In genomic region chr2:38931851-38932667, GRCm38 (mm10) we compare ENCODE assay signal across 8 mouse cellular contexts. TPM values are rescaled to one million over a fixed set of nuclear protein-coding genes. Genes with fewer than 3 reads are reported as not detected.
A peak's percentile ranks its signal among the peaks of the same experiment; 100 is the strongest.
DNase-seq lines count a peak whose midpoint lies in the region; ATAC-seq and TF ChIP-seq lines count a peak whose summit lies in the region.

Gene Olfml2a (plus strand): TSS chr2:38931978.

- H3K27me3 ChIP-seq in erythroblast, embryonic 14.5 days (ENCODE audit: control insufficient read depth): peaks cover 47% of the 10 kb centered on the region
- H3K27me3 ChIP-seq in heart, embryonic 15.5 days: peaks cover 5% of the 10 kb centered on the region; the same call in 1 of the 2 replicates
- no peaks in the 10 kb centered on the region for H3K27me3 ChIP-seq in kidney, postnatal 0 days (ENCODE audit: insufficient read depth, low read length)
- no peaks in the 10 kb centered on the region; the same call in 1 of the 2 replicates for H3K27me3 ChIP-seq in liver, embryonic 16.5 days (ENCODE audit: control insufficient read depth, insufficient read depth, low read depth, low read length)
- H3K27me3 ChIP-seq in neural tube, embryonic 12.5 days (replicated peaks): no peaks in the 10 kb centered on the region
- H3K27me3 ChIP-seq in stomach, postnatal 0 days (ENCODE audit: control insufficient read depth, insufficient read depth, low read length): no peaks in the 10 kb centered on the region

- H3K9me3 ChIP-seq in erythroblast, embryonic 14.5 days (ENCODE audit: control insufficient read depth, low read length): no peaks in the 10 kb centered on the region
- H3K9me3 ChIP-seq in heart, embryonic 15.5 days (replicated peaks): no peaks in the 10 kb centered on the region
- H3K9me3 ChIP-seq in kidney, postnatal 0 days (replicated peaks; ENCODE audit: low read length): no peaks in the 10 kb centered on the region
- H3K9me3 ChIP-seq in liver, embryonic 16.5 days (replicated peaks; ENCODE audit: control insufficient read depth, low read length): no peaks in the 10 kb centered on the region
- no peaks in the 10 kb centered on the region for H3K9me3 ChIP-seq in neural tube, embryonic 12.5 days
- H3K9me3 ChIP-seq in stomach, postnatal 0 days (ENCODE audit: control insufficient read depth, low read length): no peaks in the 10 kb centered on the region

- peak within 1 kb of the TSS; percentile 52 for H3K4me3 ChIP-seq in erythroblast, embryonic 14.5 days (replicated peaks)
- peak within 1 kb of the TSS; percentile 53 for H3K4me3 ChIP-seq in heart, embryonic 15.5 days
- peak within 1 kb of the TSS; percentile 34 for H3K4me3 ChIP-seq in kidney, postnatal 0 days (replicated peaks; ENCODE audit: low read depth, low read length)
- peak within 1 kb of the TSS; percentile 54 for H3K4me3 ChIP-seq in liver, embryonic 16.5 days (ENCODE audit: low read depth, low read length)
- H3K4me3 ChIP-seq in neural tube, embryonic 12.5 days: peak within 1 kb of the TSS; percentile 44
- peak within 1 kb of the TSS; percentile 43 for H3K4me3 ChIP-seq in stomach, postnatal 0 days (ENCODE audit: low read depth, low read length)

- peak within 1 kb of the TSS; percentile 92 for H3K4me2 ChIP-seq in heart, embryonic 15.5 days
- H3K4me2 ChIP-seq in kidney, postnatal 0 days (ENCODE audit: low read length): peak within 1 kb of the TSS; percentile 68
- H3K4me2 ChIP-seq in liver, embryonic 16.5 days (ENCODE audit: low read depth, low read length): peak within 1 kb of the TSS; percentile 80
- H3K4me2 ChIP-seq in neural tube, embryonic 12.5 days (replicated peaks): peak within 1 kb of the TSS; percentile 92
- peak within 1 kb of the TSS; percentile 80 for H3K4me2 ChIP-seq in stomach, postnatal 0 days (replicated peaks; ENCODE audit: low read depth)

- peaks cover 18% of the 10 kb centered on the region for H3K4me1 ChIP-seq in erythroblast, embryonic 14.5 days (ENCODE audit: control insufficient read depth)
- H3K4me1 ChIP-seq in heart, embryonic 15.5 days (replicated peaks): peaks cover 31% of the 10 kb centered on the region
- H3K4me1 ChIP-seq in kidney, postnatal 0 days (replicated peaks; ENCODE audit: insufficient read depth, low read length): peaks cover 7% of the 10 kb centered on the region; the same call in 1 of the 2 replicates
- H3K4me1 ChIP-seq in liver, embryonic 16.5 days (ENCODE audit: control insufficient read depth, low read depth, low read length): peaks cover 11% of the 10 kb centered on the region
- H3K4me1 ChIP-seq in neural tube, embryonic 12.5 days: peaks cover 17% of the 10 kb centered on the region
- peaks cover 6% of the 10 kb centered on the region; the same call in 1 of the 2 replicates for H3K4me1 ChIP-seq in stomach, postnatal 0 days (replicated peaks; ENCODE audit: control insufficient read depth, insufficient read depth)

- H3K36me3 ChIP-seq in erythroblast, embryonic 14.5 days (ENCODE audit: control insufficient read depth): no peaks in the 10 kb centered on the region
- H3K36me3 ChIP-seq in heart, embryonic 15.5 days: no peaks in the 10 kb centered on the region
- H3K36me3 ChIP-seq in kidney, postnatal 0 days (ENCODE audit: insufficient read depth, low read length): no peaks in the 10 kb centered on the region
- H3K36me3 ChIP-seq in liver, embryonic 16.5 days (ENCODE audit: control insufficient read depth, insufficient read depth): no peaks in the 10 kb centered on the region
- H3K36me3 ChIP-seq in neural tube, embryonic 12.5 days: no peaks in the 10 kb centered on the region
- H3K36me3 ChIP-seq in stomach, postnatal 0 days (ENCODE audit: control insufficient read depth, insufficient read depth, low read length): no peaks in the 10 kb centered on the region

- WGBS in heart, embryonic 15.5 days: 8% methylated on average over 32 of the region's 32 CpGs
- WGBS in kidney, postnatal 0 days: 12% methylated on average over 31 of the region's 32 CpGs
- WGBS in liver, embryonic 16.5 days (ENCODE audit: insufficient replicate concordance): 7% methylated on average over 32 of the region's 32 CpGs
- 7% methylated on average over 32 of the region's 32 CpGs for WGBS in neural tube, embryonic 12.5 days
- 12% methylated on average over 30 of the region's 32 CpGs for WGBS in stomach, postnatal 0 days

- peak within 1 kb of the TSS; percentile 36; the same call in 1 of the 2 replicates for H3K27ac ChIP-seq in heart, embryonic 15.5 days
- H3K27ac ChIP-seq in kidney, postnatal 0 days: no peak within 1 kb of the TSS
- no peak within 1 kb of the TSS for H3K27ac ChIP-seq in liver, embryonic 16.5 days (ENCODE audit: low read length)
- H3K27ac ChIP-seq in neural tube, embryonic 12.5 days: no peak within 1 kb of the TSS
- H3K27ac ChIP-seq in stomach, postnatal 0 days (replicated peaks): no peak within 1 kb of the TSS

- no peak for TF ChIP-seq EP300 in stomach, postnatal 0 days (optimal IDR thresholded peaks at IDR 0.05)

- peak; percentile 65 for TF ChIP-seq CTCF in kidney, postnatal 0 days (IDR thresholded peaks at IDR 0.05; ENCODE audit: low read depth)
- TF ChIP-seq CTCF in stomach, postnatal 0 days (IDR thresholded peaks at IDR 0.05; ENCODE audit: low read depth): peak; percentile 78

- DNase-seq in CD4-positive helper T cell, adult 2 months (ENCODE audit: low read depth, low spot score): peak; percentile 74
- peak; percentile 66 for DNase-seq in brain, adult 2 months (ENCODE audit: low read depth, low spot score)
- peak; percentile 63 for DNase-seq in kidney, postnatal 0 days (ENCODE audit: low spot score)
- DNase-seq in stomach, postnatal 0 days (ENCODE audit: low spot score): peak; percentile 83

- peak; percentile 71 for ATAC-seq in heart, embryonic 15.5 days (replicated peaks; ENCODE audit: insufficient number of reproducible peaks, insufficient read depth, low FRiP score, low read depth)
- peak; percentile 62; the same call in 1 of the 2 replicates for ATAC-seq in kidney, postnatal 0 days (replicated peaks; ENCODE audit: low FRiP score, low read depth)
- peak; percentile 68 for ATAC-seq in liver, embryonic 16.5 days (ENCODE audit: low read depth)
- ATAC-seq in neural tube, embryonic 12.5 days (ENCODE audit: low FRiP score, low read depth): peak; percentile 60
- ATAC-seq in stomach, postnatal 0 days (ENCODE audit: low FRiP score, low TSS enrichment): peak; percentile 55

- H3K9ac ChIP-seq in heart, embryonic 15.5 days: peak within 1 kb of the TSS; percentile 54
- H3K9ac ChIP-seq in kidney, postnatal 0 days (ENCODE audit: low read depth, low read length): peak within 1 kb of the TSS; percentile 31; the same call in 1 of the 2 replicates
- H3K9ac ChIP-seq in liver, embryonic 16.5 days (ENCODE audit: low read depth, low read length): peak within 1 kb of the TSS; percentile 44; the same call in 1 of the 2 replicates
- H3K9ac ChIP-seq in neural tube, embryonic 12.5 days: peak within 1 kb of the TSS; percentile 60
- peak within 1 kb of the TSS; percentile 53; the same call in 1 of the 2 replicates for H3K9ac ChIP-seq in stomach, postnatal 0 days (ENCODE audit: low read length)

RNA-seq across cellular contexts. Expression of gene Olfml2a, which starts in this region (rescaled TPM):
- polyA plus RNA-seq in erythroblast, embryonic 14.5 days (2012): 0.01 TPM in 2 replicates
- 7.2 and 11.5 TPM in 2 replicates for polyA plus RNA-seq in heart, embryonic 15.5 days (2015; fragmentation: Nextera tagmentation; extraction: Ambion mirVana)
- polyA plus RNA-seq in kidney, postnatal 0 days (2015; fragmentation: Nextera tagmentation; extraction: Ambion mirVana): 2.4 and 2.7 TPM in 2 replicates
- polyA plus RNA-seq in liver, embryonic 16.5 days (2015; fragmentation: Nextera tagmentation; extraction: Ambion mirVana): 0.15 and 0.19 TPM in 2 replicates
- 4.4 and 5.3 TPM in 2 replicates for polyA plus RNA-seq in neural tube, embryonic 12.5 days (2016; fragmentation: Nextera tagmentation; extraction: Ambion mirVana)
- 2.7 and 3.5 TPM in 2 replicates for polyA plus RNA-seq in stomach, postnatal 0 days (2015; fragmentation: Nextera tagmentation; extraction: Ambion mirVana)

Comparison
In these comparisons a context has a peak if more than half of its experiments do, and no peak if none do; other contexts are left out.
1. Peak in ATAC-seq, H3K4me3 ChIP-seq, H3K9ac ChIP-seq and H3K4me2 ChIP-seq in liver, embryonic 16.5 days; RNA of the gene not detected or under 1 TPM.